Mouse (Mus musculus): ENCODE measurements at regions not wholly inside any gene's neighbourhood (a gene's known extent, or its start where the extent isn't known, plus 50 kb on each side); places are given as distances from the start of the nearest gene placed in this dataset.
"Not testable (repeated sequence)": the region's sequence is repeated elsewhere in the genome, so short reads cannot be mapped to it uniquely, and the experiment has no call there.

GRCm38 (mm10) chrX:94785983-94786382 lies 61.6 kb downstream of the Zxdb start:
- DNase-seq (ENCODE audit: low spot score in 2 of 2): no peak

DNA sequence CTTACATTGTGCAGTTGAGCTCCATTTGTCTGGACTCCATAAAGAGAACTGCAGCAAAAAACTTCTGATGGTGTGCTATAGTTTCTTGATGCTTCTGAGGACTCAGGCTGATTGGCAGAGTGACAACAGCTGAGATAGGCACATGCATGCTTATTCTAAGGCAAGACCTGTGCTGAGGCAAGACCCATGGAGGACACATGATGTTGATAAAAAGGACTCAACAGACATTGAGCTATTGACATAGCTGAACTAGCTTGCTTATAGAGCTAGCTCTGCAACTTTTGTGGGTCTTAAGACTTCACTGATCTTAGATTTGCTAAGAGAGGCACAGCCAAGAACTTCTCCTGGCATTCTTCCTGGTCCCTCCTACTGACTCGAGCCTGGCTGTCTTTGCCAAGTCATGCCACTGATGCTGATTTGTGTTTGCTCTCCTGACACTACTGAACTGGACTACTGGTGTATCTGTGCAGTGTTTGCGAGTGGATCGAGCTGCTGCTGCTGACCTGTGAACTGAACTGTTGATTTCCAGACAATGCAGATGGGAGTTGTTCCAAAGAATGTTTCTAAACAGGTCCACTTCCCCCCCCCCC lies 64.1 kb downstream of the Zxdb start:
- no peak for DNase-seq (ENCODE audit: low spot score in 2 of 2)

DNA sequence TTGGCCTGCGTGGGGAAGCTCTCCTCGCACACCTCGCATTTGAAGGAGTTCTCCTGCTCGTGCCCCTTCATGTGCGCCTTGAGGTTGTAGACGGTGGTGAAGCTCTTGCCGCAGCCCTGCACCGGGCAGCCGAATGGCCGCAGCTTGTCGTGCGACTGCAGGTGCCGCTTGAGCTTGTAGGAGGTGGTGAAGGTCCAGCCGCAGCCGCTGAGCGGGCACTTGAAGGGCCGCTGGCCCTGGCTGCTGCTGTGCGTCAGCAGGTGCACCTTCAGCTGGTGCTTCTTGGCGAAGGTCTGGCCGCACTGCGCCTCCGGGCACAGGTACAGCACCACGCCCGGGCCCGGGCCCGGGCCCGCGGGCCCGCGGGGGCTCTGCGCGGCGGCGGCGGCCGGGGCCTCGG lies 72.5 kb downstream of the Zxdb start:
- DNase-seq (ENCODE audit: low spot score in 2 of 2): not testable (repeated sequence)

- DNase-seq (ENCODE audit: low spot score in 2 of 2): not testable (repeated sequence)
Measured at GRCm38 (mm10) chrX:94797348-94798182, 73.2 kb downstream of the Zxdb start.

GRCm38 (mm10) chrX:94798183-94798619 lies 73.8 kb downstream of the Zxdb start:
- DNase-seq (ENCODE audit: low spot score in 2 of 2): not testable (repeated sequence)

DNA sequence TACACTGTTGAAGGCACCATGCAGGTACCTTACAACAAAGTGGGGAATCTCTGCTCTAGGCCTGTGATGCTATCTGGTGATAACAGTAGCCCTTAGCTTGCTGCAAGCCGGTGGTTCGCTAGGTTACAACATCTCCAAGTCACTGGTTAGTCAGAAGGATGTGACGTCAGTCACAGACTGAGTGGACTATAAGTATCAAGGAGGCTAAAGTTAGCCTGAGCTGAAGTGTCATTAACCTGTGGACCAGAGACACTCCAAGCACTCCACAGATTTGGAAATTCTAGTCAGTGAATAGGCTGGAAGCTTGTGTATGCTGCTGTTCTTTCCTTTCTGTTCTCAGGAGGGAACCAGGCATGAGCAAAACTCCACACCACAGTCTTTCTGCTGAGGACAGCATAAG lies 88.4 kb downstream of the Zxdb start:
- not testable (repeated sequence) for DNase-seq (ENCODE audit: low spot score in 2 of 2)

DNA sequence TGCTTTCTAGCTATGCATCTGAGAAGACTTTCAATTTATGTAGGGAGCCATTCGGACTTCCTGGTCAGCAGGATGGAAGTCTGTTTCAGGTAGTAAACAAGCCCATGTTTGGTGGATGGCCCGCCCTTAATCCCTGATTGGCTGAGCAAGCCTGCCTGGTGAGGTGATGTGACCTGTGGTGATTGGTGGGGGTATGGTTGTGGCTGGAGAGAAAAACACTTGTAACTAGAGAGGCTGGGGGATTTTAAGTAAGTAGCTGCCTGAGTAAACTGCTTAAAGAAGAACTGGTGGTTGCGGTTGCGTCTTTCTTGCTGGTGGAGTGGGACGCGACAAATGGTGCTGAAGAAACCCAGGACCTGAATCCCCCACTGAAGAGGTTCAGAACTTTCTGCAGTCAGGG lies 103.2 kb downstream of the Zxdb start:
- not testable (repeated sequence) for DNase-seq (ENCODE audit: low spot score in 2 of 2)

DNA sequence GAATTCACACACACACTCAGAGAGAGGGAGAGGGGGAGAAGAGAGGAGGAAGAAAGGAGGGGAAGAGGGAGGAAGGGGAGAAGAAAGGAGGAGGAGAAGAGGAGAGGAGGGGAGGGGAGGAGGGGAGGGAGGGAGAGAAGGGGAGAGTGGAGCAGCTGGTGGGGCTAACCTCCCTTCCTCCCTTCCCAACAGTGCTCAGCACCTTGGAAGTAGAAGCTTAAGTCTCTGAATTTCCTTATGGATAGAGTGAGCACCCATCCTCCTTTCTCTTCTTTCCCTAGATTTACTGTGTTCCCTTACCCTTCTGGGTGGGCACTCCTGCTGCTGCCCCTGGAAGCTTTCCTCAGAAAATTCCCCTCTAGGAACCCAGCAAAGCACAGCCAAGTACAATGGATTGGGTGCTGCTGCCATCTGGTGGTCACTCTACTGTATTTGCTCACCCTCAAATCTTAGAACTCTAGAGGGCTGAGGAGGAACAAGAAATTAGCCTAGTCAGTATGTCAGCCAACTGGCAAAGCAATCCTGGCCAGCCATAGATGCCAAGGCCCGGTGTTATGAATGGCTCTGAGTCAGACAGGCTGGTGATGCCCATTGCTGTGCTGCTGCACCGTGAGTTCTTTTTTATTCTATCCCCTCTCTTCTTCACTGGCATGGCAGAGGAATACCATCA lies 119.9 kb downstream of the Zxdb start:
- DNase-seq (ENCODE audit: low spot score in 2 of 2): peak; percentile 23 to 33

DNA sequence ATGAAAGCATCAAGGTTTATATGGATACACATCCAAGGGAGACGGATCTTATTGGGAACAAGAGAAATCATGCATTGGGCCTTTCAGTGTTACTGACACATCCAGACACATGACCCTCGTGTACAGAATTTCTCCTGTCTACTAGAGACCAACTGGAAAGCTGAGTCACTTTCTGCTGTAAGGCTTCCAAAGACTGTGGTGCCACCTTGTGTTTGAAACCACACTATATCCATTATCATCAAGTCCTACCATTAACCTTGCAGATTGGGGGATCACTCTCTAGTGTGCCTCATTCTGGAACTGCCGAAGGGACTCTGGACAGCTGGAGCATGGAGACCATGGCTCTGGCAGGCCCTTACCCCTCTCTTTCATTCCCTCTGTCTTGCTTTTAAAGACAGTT lies 125.2 kb downstream of the Zxdb start:
- not testable (repeated sequence) for DNase-seq (ENCODE audit: low spot score in 2 of 2)

DNA sequence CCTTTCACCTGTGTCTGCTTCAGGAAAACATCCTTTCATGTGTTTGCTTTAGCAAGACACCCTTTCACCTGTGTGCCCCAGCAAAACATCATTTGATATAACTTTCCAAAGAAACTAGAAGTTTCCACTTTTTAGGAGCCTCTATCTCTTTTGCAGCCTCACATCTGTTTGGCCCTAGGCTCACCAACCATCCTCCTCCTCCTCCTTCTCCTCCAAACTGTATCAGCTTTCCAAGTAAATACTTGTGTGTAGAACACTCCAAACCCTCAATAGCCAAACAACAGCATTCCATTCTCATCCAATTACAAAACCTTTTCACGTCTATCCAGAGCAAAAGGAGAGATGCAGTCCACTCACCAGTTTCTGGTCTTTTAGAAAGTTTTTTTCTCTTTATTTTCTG lies 133.1 kb downstream of the Zxdb start:
- DNase-seq (ENCODE audit: low spot score in 2 of 2): no peak

DNA sequence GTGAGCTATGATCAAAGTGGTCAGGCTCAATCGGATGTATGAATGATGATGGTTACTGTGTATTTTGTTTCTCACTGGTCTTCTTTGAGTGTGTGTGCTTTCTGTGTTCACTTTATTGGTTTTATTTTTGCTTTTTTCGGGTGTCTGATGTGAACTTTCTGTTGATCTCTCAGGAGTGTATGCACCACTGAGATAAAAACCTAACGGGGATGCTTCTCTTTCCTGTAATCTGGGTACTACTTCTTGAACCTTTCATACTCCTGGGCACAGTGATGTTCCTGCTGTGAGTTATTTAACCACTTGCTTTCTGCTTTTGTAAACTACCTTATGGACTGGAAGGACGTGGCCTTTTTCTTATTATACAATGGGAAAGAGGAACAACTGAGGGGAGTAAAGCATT lies 133.6 kb downstream of the Zxdb start:
- DNase-seq (ENCODE audit: low spot score in 2 of 2): no peak

DNA sequence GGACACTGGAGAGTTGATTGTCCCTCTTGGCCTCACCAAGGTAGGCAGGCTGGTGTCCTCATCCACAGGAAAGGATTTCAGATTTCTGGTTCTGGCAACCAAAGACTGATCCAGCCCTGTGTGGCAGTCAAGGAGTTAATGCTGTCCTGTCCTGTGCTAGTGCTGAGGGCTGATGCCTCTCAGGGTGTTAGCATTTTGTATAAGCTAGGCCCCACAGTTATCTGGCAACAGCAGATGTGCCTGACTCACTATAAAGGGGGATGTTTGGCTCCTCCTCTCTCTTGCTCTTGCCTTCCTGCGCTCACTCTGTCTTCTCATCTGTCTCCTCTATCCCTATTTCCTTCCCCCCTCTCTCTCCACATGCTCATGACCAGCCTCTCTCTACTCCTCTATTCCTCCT lies 138.8 kb downstream of the Zxdb start:
- no peak for DNase-seq (ENCODE audit: low spot score in 2 of 2)

GRCm38 (mm10) chrX:94865531-94866502 lies 141.4 kb downstream of the Zxdb start:
- peak; percentile 87 to 90 for DNase-seq (ENCODE audit: low spot score in 2 of 2)

GRCm38 (mm10) chrX:94883547-94883946 lies 142.9 kb downstream of the Spin4 start:
- not testable (repeated sequence) for DNase-seq (ENCODE audit: low spot score in 2 of 2)

Data from layer of hippocampus, postnatal 10 days (tissue).